ENCODE assay signal across 9 mouse cellular contexts in genomic region chr6:88731211-88731751, GRCm38 (mm10). TPM values are rescaled to one million over a fixed set of nuclear protein-coding genes. Genes with fewer than 3 reads are reported as not detected.
DNase-seq lines count a peak whose midpoint lies in the region; ATAC-seq and TF ChIP-seq lines count a peak whose summit lies in the region.
"Had no signal": no experiment of that assay in that cellular context is flagged by ENCODE, and none has a peak within 500 bp of the region (broad histone marks: within the 10 kb centered on the region; RNA-seq: fewer than 3 reads in every experiment).

No protein-coding gene starts in this region.

- H3K4me2 ChIP-seq in liver, postnatal 0 days (ENCODE audit: low read depth, low read length): peak overlapping the region; percentile 44
- no peak overlapping the region for H3K4me2 ChIP-seq in stomach, embryonic 16.5 days (ENCODE audit: low read depth, low read length)
- H3K4me2 ChIP-seq in forebrain, embryonic 12.5 days: no peak overlapping the region

- DNase-seq in cerebellum, adult 2 months: peak; percentile 59 to 65
- DNase-seq in cerebellum, postnatal 4 days (ENCODE audit: low spot score in 2 of 2): no peak
- peak; percentile 79 for DNase-seq in right cerebral cortex, adult 18-20 months
- no peak for DNase-seq in right cerebral cortex, postnatal 4 days
- DNase-seq in liver, postnatal 0 days: peak; percentile 81
- no peak for DNase-seq in ovary, adult 18-20 months (ENCODE audit: low spot score)

- no peak for TF ChIP-seq POLR2A in cerebellum, adult 2 months (IDR thresholded peaks at IDR 0.05; ENCODE audit: borderline replicate concordance, insufficient read depth, low read length)

- TF ChIP-seq EP300 in liver, postnatal 0 days (IDR thresholded peaks at IDR 0.05; ENCODE audit: low read depth): peak; percentile 83; the same call in 1 of the 2 replicates

- H3K4me1 ChIP-seq in cerebellum, adult 2 months (ENCODE audit: control insufficient read depth, insufficient read depth, low read length): peaks cover 62% of the 10 kb centered on the region
- H3K4me1 ChIP-seq in liver, postnatal 0 days (ENCODE audit: insufficient read depth): peaks cover 63% of the 10 kb centered on the region
- peaks cover 35% of the 10 kb centered on the region for H3K4me1 ChIP-seq in stomach, embryonic 16.5 days (ENCODE audit: control insufficient read depth, insufficient read depth, low read length)
- peaks cover 7% of the 10 kb centered on the region; the same call in 1 of the 2 replicates for H3K4me1 ChIP-seq in forebrain, embryonic 12.5 days

- 38% methylated on average over 11 of the region's 11 CpGs for WGBS in cerebellum, adult 2 months
- WGBS in liver, postnatal 0 days (ENCODE audit: insufficient replicate concordance): 43% methylated on average over 11 of the region's 11 CpGs
- 75% methylated on average over 11 of the region's 11 CpGs for WGBS in stomach, embryonic 16.5 days
- 88% methylated on average over 11 of the region's 11 CpGs for WGBS in forebrain, embryonic 12.5 days

- no peak for TF ChIP-seq CTCF in cerebellum, adult 2 months (IDR thresholded peaks at IDR 0.05; ENCODE audit: borderline replicate concordance, insufficient read depth, low read depth, low read length)
- TF ChIP-seq CTCF in liver, postnatal 0 days (IDR thresholded peaks at IDR 0.05; ENCODE audit: low read depth): peak; percentile 24; the same call in 1 of the 2 replicates

- peak overlapping the region; percentile 17; the same call in 1 of the 2 replicates for H3K9ac ChIP-seq in liver, postnatal 0 days (replicated peaks)
- H3K9ac ChIP-seq in stomach, embryonic 16.5 days (ENCODE audit: low read length): no peak overlapping the region
- H3K9ac ChIP-seq in forebrain, embryonic 12.5 days: no peak overlapping the region

- H3K36me3 ChIP-seq in liver, postnatal 0 days (replicated peaks; ENCODE audit: insufficient read depth, low read length): peaks cover 29% of the 10 kb centered on the region
- no peaks in the 10 kb centered on the region for H3K36me3 ChIP-seq in stomach, embryonic 16.5 days (ENCODE audit: control insufficient read depth, insufficient read depth, low read length)
- H3K36me3 ChIP-seq in forebrain, embryonic 12.5 days (replicated peaks): no peaks in the 10 kb centered on the region
- H3K36me3 ChIP-seq: heart, embryonic 10.5 days had no signal

- H3K4me3 ChIP-seq in cerebellum, adult 2 months (replicated peaks; ENCODE audit: insufficient read depth, low read depth, low read length): no peak overlapping the region
- H3K4me3 ChIP-seq in liver, postnatal 0 days (ENCODE audit: low read depth, low read length): no peak overlapping the region
- no peak overlapping the region for H3K4me3 ChIP-seq in stomach, embryonic 16.5 days (replicated peaks; ENCODE audit: low read length)
- no peak overlapping the region for H3K4me3 ChIP-seq in forebrain, embryonic 12.5 days (replicated peaks)
- H3K4me3 ChIP-seq: heart, embryonic 10.5 days had no signal

- H3K9me3 ChIP-seq in liver, postnatal 0 days (ENCODE audit: low read length): no peaks in the 10 kb centered on the region
- no peaks in the 10 kb centered on the region for H3K9me3 ChIP-seq in stomach, embryonic 16.5 days (replicated peaks; ENCODE audit: control insufficient read depth, low read length)
- H3K9me3 ChIP-seq in forebrain, embryonic 12.5 days: no peaks in the 10 kb centered on the region
- H3K9me3 ChIP-seq: heart, embryonic 10.5 days had no signal

- H3K27me3 ChIP-seq in cerebellum, adult 2 months (ENCODE audit: control insufficient read depth, insufficient read depth, low read length): no peaks in the 10 kb centered on the region
- H3K27me3 ChIP-seq in liver, postnatal 0 days (ENCODE audit: insufficient read depth, low read length): no peaks in the 10 kb centered on the region
- no peaks in the 10 kb centered on the region for H3K27me3 ChIP-seq in stomach, embryonic 16.5 days (ENCODE audit: control insufficient read depth, insufficient read depth, low read length)
- H3K27me3 ChIP-seq in forebrain, embryonic 12.5 days: peaks cover 23% of the 10 kb centered on the region

- peak overlapping the region; percentile 58 for H3K27ac ChIP-seq in cerebellum, adult 2 months (ENCODE audit: insufficient read depth, low read length)
- peak overlapping the region; percentile 86 for H3K27ac ChIP-seq in liver, postnatal 0 days (ENCODE audit: low read depth)
- no peak overlapping the region for H3K27ac ChIP-seq in stomach, embryonic 16.5 days (ENCODE audit: low read length)
- H3K27ac ChIP-seq in forebrain, embryonic 12.5 days: no peak overlapping the region
- H3K27ac ChIP-seq: heart, embryonic 10.5 days had no signal

- ATAC-seq in liver, postnatal 0 days: peak; percentile 96
- peak; percentile 73 for ATAC-seq in stomach, embryonic 16.5 days (ENCODE audit: insufficient read depth, low FRiP score)
- ATAC-seq in forebrain, embryonic 12.5 days (ENCODE audit: low FRiP score): no peak

RNA-seq across cellular contexts. Expression of gene Mgll, which starts 7.1 kb away (rescaled TPM):
- 63.4 and 69.2 TPM in 2 replicates for polyA plus RNA-seq in cerebellum, adult 2 months (2012; rRNA removed)
- polyA plus RNA-seq in liver, postnatal 0 days (2015; fragmentation: Nextera tagmentation; extraction: Ambion mirVana): 106 and 121 TPM in 2 replicates
- polyA plus RNA-seq in stomach, embryonic 16.5 days (2015; fragmentation: Nextera tagmentation; extraction: Ambion mirVana): 121 and 125 TPM in 2 replicates
- polyA plus RNA-seq in forebrain, embryonic 12.5 days (2016; fragmentation: Nextera tagmentation; extraction: Ambion mirVana): 3.5 and 5.5 TPM in 2 replicates

Comparison
In these comparisons a context has a peak if more than half of its experiments do, and no peak if none do; other contexts are left out.
1. DNase-seq: peak in cerebellum, adult 2 months (2 of 2), right cerebral cortex, adult 18-20 months (single experiment) and liver, postnatal 0 days (single experiment); none in cerebellum, postnatal 4 days (0 of 2), right cerebral cortex, postnatal 4 days (single experiment) and ovary, adult 18-20 months (single experiment).
2. H3K27ac ChIP-seq: peak in cerebellum, adult 2 months (single experiment) and liver, postnatal 0 days (single experiment); none in stomach, embryonic 16.5 days (single experiment) and forebrain, embryonic 12.5 days (single experiment).